Mouse (Mus musculus): ENCODE measurements at regions not wholly inside any gene's neighbourhood (a gene's known extent, or its start where the extent isn't known, plus 50 kb on each side); places are given as distances from the start of the nearest gene placed in this dataset.
A peak's percentile ranks its signal among the peaks of the same experiment; 100 is the strongest.

GRCm38 (mm10) chr14:102402061-102402689, 580.3 kb downstream of the Kctd12 start:
- no peak for DNase-seq (ENCODE audit: low spot score)

DNA sequence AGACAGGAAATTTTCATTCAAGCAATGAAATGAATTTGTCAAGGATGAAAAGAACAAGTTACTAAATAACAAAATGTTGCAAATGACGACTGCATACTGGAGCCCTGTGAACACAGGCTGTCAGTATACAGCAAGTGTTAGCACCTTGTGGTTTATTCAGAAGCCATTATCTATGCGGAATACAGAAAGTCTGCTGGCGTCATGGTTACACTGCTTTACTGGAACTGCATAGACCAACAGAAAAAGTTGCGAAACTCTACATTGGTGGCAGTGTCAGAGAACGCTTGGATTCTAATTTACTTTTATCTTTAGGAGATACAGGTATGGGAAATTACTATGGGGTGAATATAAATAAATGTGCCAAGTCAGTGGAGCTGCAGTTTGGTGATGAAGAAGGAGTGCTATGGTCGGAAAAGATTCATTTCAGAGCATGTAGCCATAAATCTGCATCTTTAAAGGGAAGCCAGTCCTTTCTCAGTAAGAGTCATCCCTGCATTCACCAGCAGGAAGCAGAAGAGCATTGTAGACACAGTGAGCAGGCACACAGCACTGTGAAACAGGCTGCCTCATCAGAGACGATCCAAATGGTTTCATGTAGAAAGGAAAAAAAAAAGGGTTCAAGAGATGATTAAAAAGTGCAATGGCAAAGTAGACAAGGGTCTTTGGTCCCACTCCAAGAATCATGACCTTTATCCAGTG, 586.3 kb downstream of the Kctd12 start:
- DNase-seq (ENCODE audit: low spot score): no peak

DNA sequence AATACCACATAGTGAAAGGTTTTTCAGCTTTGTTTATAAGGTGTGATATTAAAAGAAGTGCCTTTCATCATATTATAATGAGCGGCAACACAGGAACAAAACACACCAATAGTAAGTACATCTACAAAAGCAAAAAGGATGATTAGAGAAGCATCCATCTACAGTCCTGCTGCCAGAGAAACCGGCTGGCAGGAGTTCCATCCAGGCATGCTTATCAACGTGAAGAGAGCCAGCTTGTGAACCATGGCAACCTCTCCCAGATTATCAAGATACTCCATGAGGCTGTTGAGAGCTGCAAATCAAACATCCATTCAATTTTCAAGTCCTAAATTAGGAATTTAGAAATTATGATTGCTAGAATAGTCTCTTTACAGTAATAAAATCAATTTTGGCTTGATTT, 590.1 kb downstream of the Kctd12 start:
- peak; percentile 46 for DNase-seq (ENCODE audit: low spot score)

GRCm38 (mm10) chr14:102372994-102373567, 609.4 kb downstream of the Kctd12 start:
- no peak for DNase-seq (ENCODE audit: low spot score)

DNA sequence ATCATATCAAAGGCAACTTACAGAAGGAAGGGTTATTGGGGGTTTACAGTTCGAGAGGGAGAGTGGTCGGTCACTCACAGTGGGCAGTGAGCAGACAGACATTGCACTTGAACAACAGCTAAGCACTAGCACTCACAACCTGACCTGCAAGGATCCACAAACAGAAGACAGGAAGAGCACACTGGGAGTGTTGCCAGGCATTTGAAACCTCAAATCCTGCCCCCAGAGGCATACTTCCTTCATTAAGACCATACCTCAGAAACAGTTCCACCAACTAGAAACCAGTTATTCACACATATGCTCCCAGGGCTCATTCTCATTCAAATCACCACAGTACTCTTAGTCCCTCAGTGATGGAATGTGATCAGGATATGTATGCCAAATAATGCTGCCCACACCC, 620.8 kb downstream of the Kctd12 start:
- DNase-seq (ENCODE audit: low spot score): no peak

DNA sequence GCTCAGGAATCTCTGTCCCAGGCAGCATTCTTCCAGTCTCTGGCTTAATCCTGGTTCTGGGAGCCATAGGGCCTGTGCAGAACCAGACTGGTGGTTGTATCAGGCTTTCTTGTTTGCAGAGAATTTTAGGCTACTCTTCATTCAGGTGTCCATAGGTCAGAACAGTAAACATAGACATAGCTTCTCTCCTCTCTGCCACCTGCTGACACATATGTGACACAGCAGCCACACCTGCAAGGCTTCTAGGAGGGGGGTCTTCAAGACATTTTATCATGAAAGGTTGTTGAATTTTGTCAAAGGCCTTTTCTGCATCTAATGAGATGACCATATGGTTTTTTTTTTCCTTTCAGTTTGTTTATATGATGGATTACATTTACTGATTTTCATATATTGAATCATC, 599.7 kb downstream of the Lmo7 start:
- no peak for DNase-seq (ENCODE audit: low spot score)

- DNase-seq (ENCODE audit: low spot score): no peak
Measured at GRCm38 (mm10) chr14:102306332-102306731, 576.6 kb downstream of the Lmo7 start.

GRCm38 (mm10) chr14:102302826-102303225, 573.1 kb downstream of the Lmo7 start:
- DNase-seq (ENCODE audit: low spot score): no peak

DNA sequence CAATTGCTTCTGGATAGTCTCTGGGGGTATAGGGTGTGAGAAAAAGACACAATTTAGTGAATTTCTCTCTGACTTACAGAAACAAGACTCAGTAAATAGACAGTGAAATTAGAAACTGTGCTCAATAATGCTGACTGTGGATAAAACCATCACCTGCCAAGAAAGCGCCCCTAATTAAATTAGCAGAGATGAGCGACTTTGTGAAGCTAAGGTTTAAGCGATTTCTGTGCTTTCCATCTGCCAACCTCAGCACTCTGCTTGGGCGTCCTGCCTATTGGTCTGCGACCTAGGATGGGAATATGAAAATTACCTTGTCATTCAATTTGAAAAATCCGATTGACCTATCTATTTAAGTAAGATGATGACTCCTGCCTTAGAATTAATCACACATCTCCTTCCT, 570.5 kb downstream of the Lmo7 start:
- no peak for DNase-seq (ENCODE audit: low spot score)

GRCm38 (mm10) chr14:102291361-102291760, 561.6 kb downstream of the Lmo7 start:
- no peak for DNase-seq (ENCODE audit: low spot score)

DNA sequence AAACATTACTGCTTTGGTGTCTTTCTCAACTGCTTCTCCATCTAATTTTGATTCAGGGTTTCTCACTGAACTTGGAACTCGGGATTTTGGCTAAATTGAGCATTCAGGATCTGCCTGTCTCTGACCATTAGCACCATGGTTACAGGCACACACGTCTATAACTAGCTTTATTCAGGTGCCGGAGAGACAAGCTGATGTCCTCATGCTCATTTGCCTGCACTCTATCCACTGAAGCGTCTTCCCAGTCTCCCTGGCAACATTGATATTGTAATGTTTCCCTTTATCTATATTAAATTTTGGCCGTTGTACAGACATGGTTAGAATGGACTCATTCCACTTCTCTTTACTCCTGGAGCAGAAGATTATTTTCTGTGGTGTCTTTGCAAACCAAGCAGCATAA, 520.3 kb downstream of the Lmo7 start:
- no peak for DNase-seq (ENCODE audit: low spot score)

DNA sequence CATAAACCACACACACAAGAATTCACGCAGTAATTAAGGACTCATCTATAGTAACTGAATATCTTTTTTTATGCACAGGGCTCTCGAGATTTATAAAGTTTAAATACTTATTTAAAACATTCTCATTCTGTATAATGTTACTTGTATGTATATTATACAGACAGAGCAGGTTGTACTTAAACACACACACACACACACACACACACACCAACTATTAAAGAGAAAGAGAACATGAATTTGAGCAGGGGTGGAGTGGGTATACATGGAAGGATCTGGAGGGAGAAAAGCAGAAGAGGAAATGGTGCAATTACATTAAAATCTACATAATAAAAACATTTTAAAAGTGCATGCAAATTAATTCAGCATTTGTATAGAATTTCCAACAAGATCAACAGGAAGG, 518.8 kb downstream of the Lmo7 start:
- DNase-seq (ENCODE audit: low spot score): no peak

DNA sequence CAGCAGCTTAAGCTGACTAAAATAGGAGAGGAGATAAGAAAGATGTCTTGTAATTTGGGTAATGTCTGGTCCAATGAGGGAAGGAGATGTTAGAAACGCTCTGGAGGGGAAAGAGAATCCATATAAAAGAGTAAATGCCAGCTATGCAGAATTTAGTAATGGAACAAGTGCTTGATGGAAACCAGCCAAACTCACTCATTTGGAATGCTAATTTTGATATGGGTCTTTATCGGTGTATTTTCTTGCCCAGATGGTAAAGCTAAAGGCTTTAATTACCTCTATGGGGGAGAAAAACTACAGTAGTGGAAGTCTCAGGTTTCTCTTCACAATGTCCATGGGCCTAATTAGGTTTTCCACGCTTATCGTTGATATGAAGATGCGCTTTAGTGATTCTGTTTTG, 518.3 kb downstream of the Lmo7 start:
- no peak for DNase-seq (ENCODE audit: low spot score)

GRCm38 (mm10) chr14:102243806-102244536, 514.2 kb downstream of the Lmo7 start:
- no peak for DNase-seq (ENCODE audit: low spot score)

GRCm38 (mm10) chr14:102216581-102217368, 487.0 kb downstream of the Lmo7 start:
- peak; percentile 57 for DNase-seq (ENCODE audit: low spot score)

DNA sequence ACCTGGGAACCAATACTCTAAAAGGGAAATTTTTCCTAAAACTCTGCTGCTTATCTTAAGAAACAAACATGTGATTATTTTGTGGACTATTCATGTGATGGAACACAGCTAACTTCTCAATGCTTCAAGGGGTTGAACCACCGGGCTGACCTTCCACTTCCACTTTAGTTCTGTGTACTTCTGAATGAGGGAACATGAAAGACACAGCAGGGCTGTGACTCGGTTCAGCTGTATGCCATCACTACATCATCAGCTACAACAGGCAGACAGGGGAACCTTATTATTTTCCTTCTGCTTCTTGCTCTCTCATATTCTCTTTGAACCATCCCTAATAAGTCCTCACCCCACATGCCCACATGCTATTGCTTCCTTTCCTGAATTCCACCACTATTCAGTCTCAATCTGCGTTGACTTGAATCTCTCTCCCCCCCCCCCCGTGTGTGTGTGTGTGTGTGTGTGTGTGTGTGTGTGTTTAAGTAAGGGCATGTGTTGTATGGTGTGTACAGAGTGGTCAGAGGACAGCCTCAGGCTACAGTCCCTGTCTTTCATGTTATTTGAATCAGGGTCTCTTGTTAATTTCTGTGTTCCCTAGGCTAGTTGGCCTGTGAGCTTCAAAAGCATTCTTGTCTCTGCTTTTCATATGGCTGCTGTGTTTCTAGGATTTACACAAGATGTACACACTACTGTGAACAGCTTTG, 485.7 kb downstream of the Lmo7 start:
- DNase-seq (ENCODE audit: low spot score): no peak

DNA sequence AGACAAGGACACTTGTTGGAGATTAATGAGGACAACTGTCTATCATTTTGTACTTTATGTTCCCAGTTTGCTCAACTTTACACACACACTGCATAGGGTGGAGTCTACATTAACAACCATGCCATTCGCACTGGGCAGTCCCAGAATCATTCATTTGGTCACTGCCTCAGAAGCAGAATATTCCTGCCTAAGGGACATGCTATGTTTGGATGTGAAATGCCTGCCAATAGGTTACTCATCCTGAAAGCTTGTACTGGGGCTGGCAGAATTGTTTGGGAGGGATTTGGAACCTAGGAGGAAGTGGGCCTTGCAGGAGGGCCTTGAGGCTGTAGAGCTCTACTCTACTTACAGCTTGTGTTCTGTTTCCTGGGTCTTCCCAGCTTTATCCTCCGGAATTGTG, 482.3 kb downstream of the Lmo7 start:
- no peak for DNase-seq (ENCODE audit: low spot score)

GRCm38 (mm10) chr14:102204881-102205671, 475.3 kb downstream of the Lmo7 start:
- no peak for DNase-seq (ENCODE audit: low spot score)

- peak; percentile 68 for DNase-seq (ENCODE audit: low spot score)
Measured at GRCm38 (mm10) chr14:102199430-102199829, 469.7 kb downstream of the Lmo7 start.

DNA sequence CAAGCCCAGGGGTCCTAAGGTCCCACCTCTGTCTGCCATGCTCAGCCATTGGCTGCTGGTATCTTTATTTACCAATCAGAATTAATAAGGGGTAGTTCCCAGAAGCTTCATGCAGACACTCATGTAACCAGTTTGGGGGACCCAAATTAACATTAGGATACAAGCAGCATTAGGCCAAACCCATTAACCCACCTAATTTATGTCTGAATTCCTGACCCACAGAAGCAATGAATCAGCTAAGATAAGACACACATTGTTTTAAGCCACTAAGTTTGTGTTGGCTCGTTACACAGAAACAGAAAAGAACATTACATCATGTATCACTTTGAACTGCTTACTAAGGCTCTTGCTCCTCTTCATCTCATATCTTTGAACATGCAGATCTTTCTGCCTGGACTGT, 461.0 kb downstream of the Lmo7 start:
- DNase-seq (ENCODE audit: low spot score): no peak

- no peak for DNase-seq (ENCODE audit: low spot score)
Measured at GRCm38 (mm10) chr14:102181269-102181668, 451.5 kb downstream of the Lmo7 start.

Measured in layer of hippocampus, adult 11-12 months (tissue).